ENCODE assay signal across 20 mouse cellular contexts in genomic region chrX:93862525-93863086, GRCm38 (mm10). TPM values are rescaled to one million over a fixed set of nuclear protein-coding genes. Genes with fewer than 3 reads are reported as not detected.
DNase-seq lines count a peak whose midpoint lies in the region; ATAC-seq and TF ChIP-seq lines count a peak whose summit lies in the region.
"Had no signal": no experiment of that assay in that cellular context is flagged by ENCODE, and none has a peak within 500 bp of the region (broad histone marks: within the 10 kb centered on the region; RNA-seq: fewer than 3 reads in every experiment).

No protein-coding gene starts in this region.

- H3K4me1 ChIP-seq in bone marrow macrophage, adult 2 months (ENCODE audit: control insufficient read depth, insufficient read depth, low read length): peaks cover 15% of the 10 kb centered on the region
- H3K4me1 ChIP-seq in stomach, embryonic 15.5 days: no peaks in the 10 kb centered on the region
- H3K4me1 ChIP-seq: limb, embryonic 13.5 days had no signal

- H3K36me3 ChIP-seq in stomach, embryonic 15.5 days: no peaks in the 10 kb centered on the region
- H3K36me3 ChIP-seq: heart, embryonic 12.5 days; limb, embryonic 13.5 days had no signal

- H3K9me3 ChIP-seq in stomach, embryonic 15.5 days: no peaks in the 10 kb centered on the region
- H3K9me3 ChIP-seq: heart, embryonic 12.5 days; limb, embryonic 13.5 days had no signal

- H3K9ac ChIP-seq in stomach, embryonic 15.5 days: no peak overlapping the region
- H3K9ac ChIP-seq: heart, embryonic 12.5 days; limb, embryonic 13.5 days had no signal

- no peak for TF ChIP-seq POLR2A in bone marrow macrophage, adult 2 months (IDR thresholded peaks at IDR 0.05; ENCODE audit: borderline replicate concordance, low read depth, low read length)

- DNase-seq in lung, postnatal 10 days: peak; percentile 1
- DNase-seq in lung, postnatal 4 days: no peak
- DNase-seq in thymus, postnatal 25 days: no peak
- no peak for DNase-seq in adrenal gland, postnatal 25 days
- DNase-seq: cerebellum, adult 11-12 months; gastrocnemius, postnatal 14 days; heart, postnatal 4 days; kidney, postnatal 14 days; right cerebral cortex, postnatal 25 days had no signal

- no peak overlapping the region for H3K4me3 ChIP-seq in bone marrow macrophage, adult 2 months (ENCODE audit: insufficient read depth, low read length)
- H3K4me3 ChIP-seq in stomach, embryonic 15.5 days (replicated peaks): no peak overlapping the region
- H3K4me3 ChIP-seq: heart, embryonic 12.5 days; limb, embryonic 13.5 days; myocyte had no signal

- peak; percentile 82 for ATAC-seq in granulocyte monocyte progenitor cell, adult 5-6 weeks (replicated peaks; ENCODE audit: poor library complexity, severe bottlenecking)
- 0 out of 2 replicates have a peak, but pooled peaks have one; percentile 18 for ATAC-seq in stomach, embryonic 15.5 days (ENCODE audit: insufficient read depth, low FRiP score, low read depth)
- ATAC-seq: activated CD4-positive, CD25-positive, alpha-beta regulatory T cell, adult 4 months; CD4-positive, CD25-positive, alpha-beta regulatory T cell, adult 4 months; forebrain, embryonic 16.5 days; inflammation-experienced regulatory T-cells, adult 6 months had no signal

- H3K27ac ChIP-seq in bone marrow macrophage, adult 2 months (ENCODE audit: insufficient read depth, low read depth, low read length): peak overlapping the region; percentile 66; the same call in 1 of the 2 replicates
- no peak overlapping the region for H3K27ac ChIP-seq in stomach, embryonic 15.5 days
- H3K27ac ChIP-seq: limb, embryonic 13.5 days; macrophage had no signal

- H3K27me3 ChIP-seq in stomach, embryonic 15.5 days (replicated peaks): no peaks in the 10 kb centered on the region

- H3K4me2 ChIP-seq in stomach, embryonic 15.5 days: no peak overlapping the region
- H3K4me2 ChIP-seq: heart, embryonic 12.5 days; limb, embryonic 13.5 days had no signal

- WGBS in stomach, embryonic 15.5 days: 68% methylated on average over 4 of the region's 4 CpGs

- no peak for TF ChIP-seq CTCF in bone marrow macrophage, adult 2 months (IDR thresholded peaks at IDR 0.05; ENCODE audit: low read depth, low read length)

RNA-seq across cellular contexts. Expression of gene Pdk3, which starts 30.6 kb away (rescaled TPM):
- 21.8 and 25.6 TPM in 2 replicates for polyA plus RNA-seq in bone marrow macrophage, adult 2 months (2012; ENCODE audit: insufficient read depth, insufficient read length, missing spikeins)
- total RNA-seq in granulocyte monocyte progenitor cell, adult 5-6 weeks (2014; fragmentation: Nextera tagmentation): 42.8 and 59.4 TPM in 2 replicates
- total RNA-seq in granulocyte monocyte progenitor cell, adult 5-6 weeks (2017): 49.8 and 55.5 TPM in 2 replicates
- 53.1 and 54.6 TPM in 2 replicates for polyA plus RNA-seq in stomach, embryonic 15.5 days (2015; fragmentation: Nextera tagmentation; extraction: Ambion mirVana)
- total RNA-seq in adrenal gland, postnatal 25 days (2021): 13.6 and 14.6 TPM in 2 replicates
